In genomic region chr13:115050660-115051559, GRCm38 (mm10) we compare ENCODE assay signal across 14 mouse cellular contexts. TPM values are rescaled to one million over a fixed set of nuclear protein-coding genes. Genes with fewer than 3 reads are reported as not detected.
DNase-seq lines count a peak whose midpoint lies in the region; ATAC-seq and TF ChIP-seq lines count a peak whose summit lies in the region.
"Had no signal": no experiment of that assay in that cellular context is flagged by ENCODE, and none has a peak within 500 bp of the region (broad histone marks: within the 10 kb centered on the region; RNA-seq: fewer than 3 reads in every experiment).

No protein-coding gene starts in this region.

- H3K9me3 ChIP-seq in forebrain, embryonic 13.5 days (replicated peaks) = no peaks in the 10 kb centered on the region
- H3K9me3 ChIP-seq in forebrain, embryonic 12.5 days = no peaks in the 10 kb centered on the region
- no peaks in the 10 kb centered on the region for H3K9me3 ChIP-seq in intestine, embryonic 14.5 days (ENCODE audit: control insufficient read depth, low read length)
- H3K9me3 ChIP-seq in intestine, postnatal 0 days (ENCODE audit: control insufficient read depth) = no peaks in the 10 kb centered on the region
- no peaks in the 10 kb centered on the region for H3K9me3 ChIP-seq in lung, postnatal 0 days (ENCODE audit: low read length)
- H3K9me3 ChIP-seq: heart, embryonic 10.5 days; liver, embryonic 12.5 days had no signal

- H3K9ac ChIP-seq in forebrain, embryonic 13.5 days = no peak overlapping the region
- H3K9ac ChIP-seq in forebrain, embryonic 12.5 days = no peak overlapping the region
- no peak overlapping the region for H3K9ac ChIP-seq in intestine, embryonic 14.5 days (ENCODE audit: low read length)
- no peak overlapping the region for H3K9ac ChIP-seq in intestine, postnatal 0 days (ENCODE audit: low read depth, low read length)
- no peak overlapping the region for H3K9ac ChIP-seq in lung, postnatal 0 days (replicated peaks; ENCODE audit: low read depth)
- H3K9ac ChIP-seq: liver, embryonic 12.5 days had no signal

- H3K4me1 ChIP-seq in forebrain, embryonic 13.5 days = 0 out of 2 replicates have a peak, but pooled peaks cover 3% of the 10 kb centered on the region
- no peaks in the 10 kb centered on the region for H3K4me1 ChIP-seq in forebrain, embryonic 12.5 days
- H3K4me1 ChIP-seq in intestine, embryonic 14.5 days (replicated peaks; ENCODE audit: control insufficient read depth, insufficient read depth, low read length) = peaks cover 12% of the 10 kb centered on the region
- H3K4me1 ChIP-seq in intestine, postnatal 0 days (replicated peaks; ENCODE audit: control insufficient read depth, insufficient read depth, low read length) = no peaks in the 10 kb centered on the region
- peaks cover 3% of the 10 kb centered on the region; the same call in 1 of the 2 replicates for H3K4me1 ChIP-seq in lung, postnatal 0 days (ENCODE audit: insufficient read depth, low read depth, low read length)
- H3K4me1 ChIP-seq: heart, embryonic 10.5 days; liver, embryonic 12.5 days had no signal

- H3K27ac ChIP-seq in forebrain, embryonic 13.5 days = no peak overlapping the region
- no peak overlapping the region for H3K27ac ChIP-seq in forebrain, embryonic 12.5 days
- H3K27ac ChIP-seq in intestine, embryonic 14.5 days (ENCODE audit: low read depth) = peak overlapping the region; percentile 54; the same call in 1 of the 2 replicates
- H3K27ac ChIP-seq in intestine, postnatal 0 days (ENCODE audit: low read depth, low read length) = no peak overlapping the region
- H3K27ac ChIP-seq in lung, postnatal 0 days (ENCODE audit: low read length) = peak overlapping the region; percentile 47; the same call in 1 of the 2 replicates
- H3K27ac ChIP-seq: heart, embryonic 10.5 days; liver, embryonic 12.5 days had no signal

- no peak overlapping the region for H3K4me2 ChIP-seq in forebrain, embryonic 13.5 days
- no peak overlapping the region for H3K4me2 ChIP-seq in forebrain, embryonic 12.5 days
- H3K4me2 ChIP-seq in intestine, embryonic 14.5 days (ENCODE audit: low read length) = no peak overlapping the region
- H3K4me2 ChIP-seq in intestine, postnatal 0 days (replicated peaks; ENCODE audit: low read depth) = no peak overlapping the region
- no peak overlapping the region; the same call in 1 of the 2 replicates for H3K4me2 ChIP-seq in lung, postnatal 0 days (replicated peaks; ENCODE audit: low read depth, low read length)
- H3K4me2 ChIP-seq: liver, embryonic 12.5 days had no signal

- no peak overlapping the region for H3K4me3 ChIP-seq in forebrain, embryonic 13.5 days
- H3K4me3 ChIP-seq in forebrain, embryonic 12.5 days (replicated peaks) = no peak overlapping the region
- H3K4me3 ChIP-seq in intestine, embryonic 14.5 days (ENCODE audit: low read depth, low read length) = no peak overlapping the region
- no peak overlapping the region for H3K4me3 ChIP-seq in intestine, postnatal 0 days (ENCODE audit: low read depth, low read length)
- H3K4me3 ChIP-seq in lung, postnatal 0 days (ENCODE audit: low read depth, low read length) = no peak overlapping the region
- H3K4me3 ChIP-seq: heart, embryonic 10.5 days; liver, embryonic 12.5 days; myocyte had no signal

- H3K36me3 ChIP-seq in forebrain, embryonic 13.5 days (ENCODE audit: poor library complexity, severe bottlenecking) = no peaks in the 10 kb centered on the region
- H3K36me3 ChIP-seq in forebrain, embryonic 12.5 days (replicated peaks) = no peaks in the 10 kb centered on the region
- H3K36me3 ChIP-seq in intestine, embryonic 14.5 days (ENCODE audit: control insufficient read depth, insufficient read depth, low read length) = no peaks in the 10 kb centered on the region
- no peaks in the 10 kb centered on the region for H3K36me3 ChIP-seq in intestine, postnatal 0 days (ENCODE audit: control insufficient read depth, insufficient read depth)
- no peaks in the 10 kb centered on the region for H3K36me3 ChIP-seq in lung, postnatal 0 days (ENCODE audit: insufficient read depth, low read length)
- H3K36me3 ChIP-seq: heart, embryonic 10.5 days; liver, embryonic 12.5 days had no signal

- ATAC-seq in forebrain, embryonic 13.5 days = peak; percentile 77; the same call in 1 of the 2 replicates
- no peak for ATAC-seq in forebrain, embryonic 12.5 days (ENCODE audit: low FRiP score)
- ATAC-seq in intestine, embryonic 14.5 days (replicated peaks; ENCODE audit: low FRiP score, low TSS enrichment, low read depth) = 0 out of 2 replicates have a peak, but pooled peaks have one; percentile 43
- ATAC-seq in intestine, postnatal 0 days = no peak
- peak; percentile 89 for ATAC-seq in lung, postnatal 0 days
- ATAC-seq: inflammation-experienced regulatory T-cells, adult 6 months; liver, embryonic 12.5 days had no signal

- peak; percentile 51 for TF ChIP-seq EP300 in lung, postnatal 0 days (IDR thresholded peaks at IDR 0.05)

- H3K27me3 ChIP-seq in forebrain, embryonic 13.5 days = no peaks in the 10 kb centered on the region
- no peaks in the 10 kb centered on the region for H3K27me3 ChIP-seq in forebrain, embryonic 12.5 days
- no peaks in the 10 kb centered on the region for H3K27me3 ChIP-seq in intestine, embryonic 14.5 days (replicated peaks; ENCODE audit: control insufficient read depth, insufficient read depth, low read length)
- no peaks in the 10 kb centered on the region for H3K27me3 ChIP-seq in intestine, postnatal 0 days (replicated peaks; ENCODE audit: control insufficient read depth, insufficient read depth, low read length)
- no peaks in the 10 kb centered on the region for H3K27me3 ChIP-seq in lung, postnatal 0 days (replicated peaks; ENCODE audit: insufficient read depth, low read length)
- H3K27me3 ChIP-seq: liver, embryonic 12.5 days had no signal

- TF ChIP-seq CTCF in intestine, postnatal 0 days (IDR thresholded peaks at IDR 0.05; ENCODE audit: low read depth) = no peak
- peak; percentile 34; the same call in 1 of the 2 replicates for TF ChIP-seq CTCF in lung, postnatal 0 days (IDR thresholded peaks at IDR 0.05)

- no peak for DNase-seq in intestine, embryonic 14.5 days (ENCODE audit: low spot score)
- DNase-seq in brain, adult 2 months (ENCODE audit: low read depth, low spot score) = peak; percentile 24
- DNase-seq in lung, postnatal 0 days (ENCODE audit: low spot score) = peak; percentile 75
- DNase-seq in ovary, postnatal 10 days (ENCODE audit: low spot score) = no peak
- no peak for DNase-seq in urinary bladder, postnatal 25 days (ENCODE audit: low spot score)
- DNase-seq: adrenal gland, postnatal 10 days; gastrocnemius, postnatal 10 days had no signal

- WGBS in forebrain, embryonic 13.5 days = 85% methylated on average over 13 of the region's 13 CpGs
- 91% methylated on average over 13 of the region's 13 CpGs for WGBS in forebrain, embryonic 12.5 days
- WGBS in intestine, embryonic 14.5 days = 63% methylated on average over 13 of the region's 13 CpGs
- WGBS in intestine, postnatal 0 days = 71% methylated on average over 13 of the region's 13 CpGs
- 53% methylated on average over 13 of the region's 13 CpGs for WGBS in lung, postnatal 0 days

RNA-seq across cellular contexts. Expression of gene Pelo, which starts 39.1 kb away (rescaled TPM):
- 4.3 and 4.5 TPM in 2 replicates for polyA plus RNA-seq in forebrain, embryonic 13.5 days (2015; fragmentation: Nextera tagmentation; extraction: Ambion mirVana)
- polyA plus RNA-seq in forebrain, embryonic 12.5 days (2016; fragmentation: Nextera tagmentation; extraction: Ambion mirVana) = 3.6 and 4.4 TPM in 2 replicates
- 6.3 and 7.2 TPM in 2 replicates for polyA plus RNA-seq in intestine, embryonic 14.5 days (2014; fragmentation: Nextera tagmentation; extraction: Ambion mirVana)
- polyA plus RNA-seq in intestine, postnatal 0 days (2015; fragmentation: Nextera tagmentation; extraction: Ambion mirVana) = 4.8 and 5.3 TPM in 2 replicates
- 5.4 and 5.9 TPM in 2 replicates for polyA plus RNA-seq in lung, postnatal 0 days (2015; fragmentation: Nextera tagmentation; extraction: Ambion mirVana)

RNA-seq across cellular contexts. Expression of gene Gm49395, which starts 50.8 kb away (rescaled TPM):
- polyA plus RNA-seq in forebrain, embryonic 13.5 days (2015; fragmentation: Nextera tagmentation; extraction: Ambion mirVana) = 2.7 and 2.8 TPM in 2 replicates
- 1.6 and 3.6 TPM in 2 replicates for polyA plus RNA-seq in forebrain, embryonic 12.5 days (2016; fragmentation: Nextera tagmentation; extraction: Ambion mirVana)
- polyA plus RNA-seq in intestine, embryonic 14.5 days (2014; fragmentation: Nextera tagmentation; extraction: Ambion mirVana) = 6.7 and 7.1 TPM in 2 replicates
- 7.4 and 9.7 TPM in 2 replicates for polyA plus RNA-seq in intestine, postnatal 0 days (2015; fragmentation: Nextera tagmentation; extraction: Ambion mirVana)
- polyA plus RNA-seq in lung, postnatal 0 days (2015; fragmentation: Nextera tagmentation; extraction: Ambion mirVana) = 8.7 and 8.9 TPM in 2 replicates

RNA-seq across cellular contexts. Expression of gene Itga1, which starts 50.9 kb away (rescaled TPM):
- polyA plus RNA-seq in forebrain, embryonic 13.5 days (2015; fragmentation: Nextera tagmentation; extraction: Ambion mirVana) = 5.3 and 5.6 TPM in 2 replicates
- polyA plus RNA-seq in forebrain, embryonic 12.5 days (2016; fragmentation: Nextera tagmentation; extraction: Ambion mirVana) = 4.8 and 5.2 TPM in 2 replicates
- 23.3 and 24.6 TPM in 2 replicates for polyA plus RNA-seq in intestine, embryonic 14.5 days (2014; fragmentation: Nextera tagmentation; extraction: Ambion mirVana)
- polyA plus RNA-seq in intestine, postnatal 0 days (2015; fragmentation: Nextera tagmentation; extraction: Ambion mirVana) = 12.8 and 14.2 TPM in 2 replicates
- polyA plus RNA-seq in lung, postnatal 0 days (2015; fragmentation: Nextera tagmentation; extraction: Ambion mirVana) = 22.0 and 30.1 TPM in 2 replicates

Comparison
In these comparisons a context has a peak if more than half of its experiments do, and no peak if none do; other contexts are left out.
1. ATAC-seq: peak in forebrain, embryonic 13.5 days (single experiment), intestine, embryonic 14.5 days (single experiment) and lung, postnatal 0 days (single experiment); none in forebrain, embryonic 12.5 days (single experiment) and intestine, postnatal 0 days (single experiment).
2. H3K27ac ChIP-seq: peak in intestine, embryonic 14.5 days (single experiment) and lung, postnatal 0 days (single experiment); none in forebrain, embryonic 13.5 days (single experiment), forebrain, embryonic 12.5 days (single experiment) and intestine, postnatal 0 days (single experiment).
3. DNase-seq: peak in brain, adult 2 months (single experiment) and lung, postnatal 0 days (single experiment); none in intestine, embryonic 14.5 days (single experiment), ovary, postnatal 10 days (single experiment) and urinary bladder, postnatal 25 days (single experiment).